Mouse (Mus musculus): ENCODE measurements around the gene Cep19. TPM values are rescaled to one million over a fixed set of nuclear protein-coding genes. Genes with fewer than 3 reads are reported as not detected.

Cep19 gene
- total RNA-seq, 2 experiments from 2014 or later = 14.5 to 16.2 TPM

- no peak for DNase-seq (ENCODE audit: low spot score in 2 of 2)
Observed at GRCm38 (mm10) chr16:32107342-32108045, 7.9 kb downstream of the Cep19 start.

- no peak for DNase-seq (ENCODE audit: low spot score in 2 of 2)
Observed at GRCm38 (mm10) chr16:32108170-32108569, 8.6 kb downstream of the Cep19 start.

DNA sequence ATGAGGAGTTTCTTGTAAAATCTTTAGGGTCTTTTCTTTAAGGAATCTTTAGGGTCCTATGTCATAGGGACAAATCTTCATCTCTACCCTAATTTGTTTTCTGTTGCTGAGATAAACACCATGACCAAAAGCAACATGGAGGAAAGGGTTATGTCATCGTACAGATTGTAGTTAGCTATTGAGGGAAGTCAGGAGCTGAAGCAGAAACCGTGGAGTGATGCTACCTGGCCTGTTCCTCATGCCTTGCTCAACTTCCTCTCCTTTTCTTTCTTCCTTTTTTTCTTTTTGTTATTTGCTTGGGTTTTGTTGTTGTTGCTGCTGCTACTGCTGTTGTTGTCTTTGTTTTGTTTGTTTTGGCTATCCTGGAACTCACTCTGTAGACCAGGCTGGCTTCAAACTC lies 9.0 kb downstream of the Cep19 start:
- DNase-seq (ENCODE audit: low spot score in 2 of 2) = no peak

DNA sequence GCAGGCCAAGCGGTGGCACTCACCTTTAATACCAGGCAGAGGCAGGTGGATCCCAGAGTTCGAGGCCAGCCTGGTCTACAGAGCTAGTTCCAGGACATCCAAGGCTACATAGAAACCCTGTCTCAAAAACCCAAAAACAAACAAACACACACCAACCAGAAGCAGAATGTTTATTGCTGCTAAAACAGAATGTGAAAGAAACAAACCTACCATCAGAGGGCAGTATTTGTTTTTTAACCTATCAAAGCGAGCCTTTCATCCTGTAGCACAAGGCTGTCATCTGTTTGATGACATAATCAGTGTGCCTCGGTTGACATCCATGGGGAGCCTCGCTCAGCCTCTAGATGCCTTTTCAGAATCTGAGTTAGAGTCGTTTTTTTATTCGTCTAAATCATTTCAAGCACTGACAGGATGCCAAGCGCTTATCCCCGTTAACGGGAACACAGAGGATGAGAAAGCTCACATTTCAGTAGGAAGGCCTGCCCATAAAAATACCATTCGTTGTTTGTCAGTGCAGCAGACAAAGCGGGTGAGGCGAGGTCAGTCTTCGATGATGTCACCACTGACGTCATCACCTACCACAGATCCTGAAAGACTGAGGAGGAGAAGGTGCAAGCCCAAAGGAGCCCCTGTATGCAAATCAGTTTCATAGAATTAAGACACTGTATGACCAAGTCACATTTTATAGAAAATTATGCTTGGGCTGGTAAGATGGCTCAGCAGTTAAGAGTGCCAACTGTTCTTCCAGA lies 11.5 kb downstream of the Cep19 start:
- DNase-seq (ENCODE audit: low spot score in 2 of 2) = no peak

DNA sequence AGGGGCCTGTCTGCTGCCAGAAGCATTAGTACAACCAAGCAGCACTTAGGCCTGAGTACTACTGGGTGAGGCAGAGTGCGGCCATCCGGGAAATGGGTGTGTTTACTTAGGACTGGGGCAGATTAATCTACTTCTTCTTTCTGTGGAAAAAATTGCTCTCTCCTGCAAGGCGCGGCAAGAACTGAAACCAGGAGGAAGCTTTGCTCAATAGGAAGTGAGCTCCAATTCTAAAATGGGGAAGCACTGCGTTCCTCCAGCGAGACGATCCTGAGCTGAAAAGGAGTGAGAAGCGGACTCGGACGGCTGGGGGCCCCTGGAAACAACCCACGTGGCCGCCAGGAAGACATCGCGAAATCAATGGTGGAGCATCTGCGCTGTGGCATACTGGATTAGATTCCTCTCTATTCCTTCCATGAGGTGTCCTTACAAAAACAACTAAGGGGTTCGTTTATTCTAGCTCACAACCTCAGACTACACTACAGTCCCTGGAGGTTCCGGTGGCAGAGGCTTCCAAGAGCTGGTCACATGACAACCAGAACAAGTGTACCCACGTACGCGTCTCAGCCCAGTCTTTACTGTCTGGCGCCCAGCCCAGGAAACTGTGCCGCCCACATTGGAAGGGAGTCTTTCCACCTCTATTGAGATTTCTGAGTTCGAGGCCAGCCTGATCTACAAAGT lies 14.1 kb downstream of the Cep19 start:
- no peak for DNase-seq (ENCODE audit: low spot score in 2 of 2)

DNA sequence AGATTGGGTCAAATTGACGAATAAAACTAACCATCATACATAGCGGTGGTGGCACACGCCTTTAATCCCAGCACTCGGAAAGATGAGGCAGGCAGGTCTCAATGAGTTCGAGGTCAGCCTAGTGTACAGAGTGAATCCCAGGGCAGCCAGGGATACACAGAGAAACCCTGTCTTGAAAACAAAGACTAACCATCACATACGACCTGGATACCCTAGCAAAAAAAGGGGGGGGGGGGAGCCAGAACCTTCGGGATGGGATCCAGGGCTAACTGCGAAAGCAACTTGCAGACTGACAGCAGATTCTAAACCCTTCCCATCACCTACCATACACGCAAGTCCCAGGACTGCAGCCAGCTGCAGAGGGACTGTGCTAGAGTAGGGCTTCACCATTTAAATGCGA lies 14.8 kb downstream of the Cep19 start:
- no peak for DNase-seq (ENCODE audit: low spot score in 2 of 2)

GRCm38 (mm10) chr16:32114968-32115695 lies 15.5 kb downstream of the Cep19 start:
- DNase-seq (ENCODE audit: low spot score in 2 of 2) = peak; percentile 70 to 77

DNA sequence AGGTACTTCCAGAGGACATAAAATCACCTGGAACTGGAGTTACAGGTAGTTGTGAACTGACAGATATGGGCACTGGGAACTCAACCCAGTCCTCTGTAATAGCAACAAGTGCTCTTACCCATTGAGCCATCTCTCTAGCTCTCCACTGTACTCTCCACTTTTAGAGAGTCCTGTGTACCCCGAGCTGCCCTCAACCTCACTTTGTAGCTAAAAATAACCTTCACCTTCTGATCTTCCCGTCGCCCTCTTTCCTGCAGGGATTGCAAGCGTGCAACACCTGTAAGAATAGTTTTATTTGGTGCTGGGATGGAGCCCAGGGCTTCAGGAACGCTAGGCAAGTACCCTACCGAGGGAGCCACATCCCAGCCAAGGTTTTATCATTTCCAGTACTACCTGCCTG lies 16.2 kb downstream of the Cep19 start:
- no peak for DNase-seq (ENCODE audit: low spot score in 2 of 2)

DNA sequence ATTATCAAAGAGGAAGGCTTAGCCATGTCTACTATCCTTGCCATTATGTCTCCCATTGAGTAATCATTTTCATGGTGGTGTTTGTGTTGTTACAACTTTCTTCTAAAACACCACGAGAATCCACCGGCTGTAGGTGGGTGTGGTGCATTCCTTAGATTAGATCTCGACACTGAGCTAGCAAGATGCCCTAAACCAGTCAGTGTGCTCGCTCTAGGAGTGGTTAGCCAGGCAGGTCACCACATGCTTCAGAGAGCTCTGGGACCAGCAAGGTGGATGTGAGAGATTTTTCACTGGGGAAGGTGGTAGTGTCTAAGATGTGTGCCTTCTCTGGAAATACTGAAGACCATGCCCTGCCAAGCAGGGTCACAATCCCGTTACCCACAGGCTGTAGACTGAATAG lies 16.6 kb downstream of the Cep19 start:
- no peak for DNase-seq (ENCODE audit: low spot score in 2 of 2)

GRCm38 (mm10) chr16:32120454-32120853 lies 20.9 kb downstream of the Cep19 start:
- DNase-seq (ENCODE audit: low spot score in 2 of 2) = no peak

DNA sequence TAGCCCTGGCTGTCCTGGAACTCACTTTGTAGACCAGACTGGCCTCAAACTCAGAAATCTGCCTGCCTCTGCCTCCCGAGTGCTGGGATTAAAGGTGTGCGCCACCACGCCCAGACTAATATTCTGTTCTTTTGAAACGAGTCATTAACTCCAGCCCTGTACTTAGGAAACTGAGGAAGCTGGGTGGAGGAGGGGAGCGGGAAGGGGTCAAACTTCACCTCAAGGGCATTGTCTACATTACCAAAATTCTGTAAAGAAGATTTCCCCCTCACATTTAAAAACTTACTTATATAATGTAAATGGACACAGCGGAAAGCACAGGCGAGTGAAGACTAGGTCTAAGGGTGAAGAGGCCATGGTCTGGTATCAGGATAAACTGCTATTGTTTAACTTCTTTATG lies 24.4 kb downstream of the Cep19 start:
- no peak for DNase-seq (ENCODE audit: low spot score in 2 of 2)

DNA sequence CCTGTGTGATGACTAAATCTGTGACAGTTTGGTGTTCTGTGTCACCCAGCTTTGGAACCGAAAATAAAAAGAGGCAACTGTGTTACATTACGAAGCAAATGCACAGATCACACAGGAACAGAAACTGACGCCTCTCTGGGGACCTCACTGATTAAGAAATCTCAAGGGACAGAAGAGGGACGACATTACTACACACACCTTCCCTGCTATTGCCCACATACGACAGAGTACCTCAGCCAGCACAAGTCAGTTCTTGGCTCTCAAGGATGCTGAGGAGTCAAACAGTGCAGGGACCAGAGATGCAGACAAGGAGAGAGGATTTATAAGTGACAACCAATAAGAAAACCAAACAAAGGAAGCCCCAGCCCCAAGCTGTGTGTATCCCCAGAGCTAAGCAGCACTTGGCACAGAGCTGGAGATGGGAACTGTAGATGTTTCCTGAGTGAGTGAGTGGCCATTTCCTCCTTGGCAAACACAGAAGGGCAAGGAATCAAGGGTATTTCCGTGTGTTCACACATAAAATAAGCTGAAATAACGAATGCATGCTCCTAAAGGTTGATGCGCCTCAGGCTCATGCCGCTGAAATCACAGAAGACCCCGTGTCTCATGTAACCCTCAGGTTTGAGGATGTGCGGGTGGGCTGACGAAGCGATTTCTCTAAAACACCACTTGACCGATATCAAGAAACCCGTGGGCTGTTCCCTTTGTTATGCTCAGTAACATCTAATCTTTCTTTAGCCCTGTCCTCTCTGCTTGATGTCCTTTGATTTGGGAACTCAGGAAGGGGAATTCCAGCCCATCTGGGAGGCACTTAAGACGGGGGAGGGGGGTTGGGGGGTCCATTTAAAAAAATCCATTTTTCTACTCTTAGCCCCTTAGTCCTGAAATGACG lies 25.1 kb downstream of the Cep19 start:
- no peak for DNase-seq (ENCODE audit: low spot score in 2 of 2)

GRCm38 (mm10) chr16:32125364-32125763 lies 25.8 kb downstream of the Cep19 start:
- no peak for DNase-seq (ENCODE audit: low spot score in 2 of 2)

GRCm38 (mm10) chr16:32127046-32127445 lies 27.4 kb downstream of the Cep19 start:
- no peak for DNase-seq (ENCODE audit: low spot score in 2 of 2)

GRCm38 (mm10) chr16:32129449-32130189 lies 30.0 kb downstream of the Cep19 start:
- no peak for DNase-seq (ENCODE audit: low spot score in 2 of 2)

DNA sequence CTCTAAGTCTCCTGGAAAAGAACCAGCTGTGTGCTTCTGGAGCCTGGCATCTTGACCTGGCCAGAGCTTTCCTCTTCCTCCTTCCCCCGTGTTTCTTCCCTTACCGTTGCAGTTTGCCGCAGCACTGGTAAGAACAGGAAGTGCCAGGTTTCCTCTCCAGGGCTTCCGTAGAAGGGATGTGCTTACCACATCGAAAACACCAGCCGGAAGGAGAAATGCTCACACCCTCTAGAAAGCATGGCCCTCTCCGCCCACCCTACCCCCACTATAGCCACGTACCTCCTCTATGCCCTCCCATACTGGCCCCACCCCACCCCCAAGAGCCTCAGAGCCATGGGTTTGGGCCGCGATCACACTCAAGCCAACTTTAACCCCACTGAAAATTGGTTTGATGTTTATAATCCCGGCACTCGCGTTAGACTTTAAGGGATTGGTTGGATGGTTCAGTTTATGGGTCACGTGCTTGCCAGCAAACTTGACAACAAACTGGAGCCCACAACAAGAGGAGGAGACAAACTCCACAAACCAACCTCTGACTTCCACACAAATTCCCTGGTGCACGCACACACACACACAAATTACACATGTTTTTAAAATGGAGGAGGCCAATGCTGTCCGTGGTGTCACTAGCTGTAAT lies 30.7 kb downstream of the Cep19 start:
- DNase-seq (ENCODE audit: low spot score in 2 of 2) = no peak

- DNase-seq (ENCODE audit: low spot score in 2 of 2) = no peak
Observed at GRCm38 (mm10) chr16:32133148-32133547, 33.5 kb downstream of the Cep19 start.

DNA sequence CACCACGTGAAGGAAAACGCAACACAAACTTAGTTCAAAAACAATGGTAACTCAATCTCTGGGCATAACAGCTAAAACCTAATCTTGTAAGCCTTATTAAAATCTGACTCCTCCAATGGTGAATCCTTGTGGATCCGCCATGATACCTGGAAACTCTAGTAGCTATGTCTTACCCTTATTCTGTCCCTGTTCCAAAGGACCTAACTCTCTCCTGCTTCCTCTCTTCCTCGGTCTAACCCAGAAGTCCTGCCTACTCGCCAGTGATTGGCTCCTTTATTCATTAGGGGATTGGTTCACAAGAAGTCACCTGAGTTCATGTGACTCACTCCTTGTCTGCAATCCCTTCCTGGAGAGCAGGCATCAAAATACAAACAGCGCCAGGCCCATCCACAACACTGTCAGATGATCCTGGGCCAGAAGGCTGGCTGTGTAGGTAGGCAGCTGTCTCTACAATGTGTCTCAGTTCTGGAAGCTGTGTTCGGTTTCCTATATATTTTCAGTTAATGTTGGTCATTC lies 36.3 kb downstream of the Cep19 start:
- no peak for DNase-seq (ENCODE audit: low spot score in 2 of 2)

DNA sequence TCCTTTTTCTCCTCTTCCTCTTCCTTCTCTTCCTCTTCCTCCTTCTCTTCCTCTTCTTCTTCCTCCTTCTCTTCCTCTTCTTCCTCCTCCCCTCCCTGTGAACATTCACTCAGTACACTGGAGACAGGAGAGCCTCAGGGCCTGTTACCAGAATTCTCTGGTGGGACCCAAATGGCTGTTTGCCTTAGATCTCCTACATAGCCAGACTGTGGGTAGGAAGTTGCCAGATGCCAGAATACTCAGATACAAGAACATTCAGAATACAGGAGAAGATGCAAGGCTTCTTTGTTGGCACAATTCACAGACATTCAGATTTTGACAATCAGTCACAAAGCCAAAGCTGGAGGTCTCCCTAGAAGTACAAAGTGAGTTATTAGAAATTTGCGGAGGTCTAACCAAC lies 39.4 kb downstream of the Cep19 start:
- DNase-seq (ENCODE audit: low spot score in 2 of 2) = no peak

All from adrenal gland, postnatal 4 days (tissue).